ENCODE assay signal across 7 mouse cellular contexts in genomic region chr16:91045511-91045910, GRCm38 (mm10). TPM values are rescaled to one million over a fixed set of nuclear protein-coding genes. Genes with fewer than 3 reads are reported as not detected.
A peak's percentile ranks its signal among the peaks of the same experiment; 100 is the strongest.
DNase-seq lines count a peak whose midpoint lies in the region; TF ChIP-seq lines count a peak whose summit lies in the region.

No protein-coding gene starts in this region.

- H3K36me3 ChIP-seq in E14TG2a.4 (ENCODE audit: insufficient read depth, low read length) = peaks cover 16% of the 10 kb centered on the region

- TF ChIP-seq CTCF in E14TG2a.4 (conservative IDR thresholded peaks at IDR 0.05; ENCODE audit: low read length) = peak; percentile 73

- H3K9me3 ChIP-seq in E14TG2a.4 (ENCODE audit: low read length) = no peaks in the 10 kb centered on the region

- peak; percentile 74 for DNase-seq in B cell, adult 2 months
- peak; percentile 61 for DNase-seq in cerebellum, adult 11-12 months
- peak; percentile 11 to 14 for DNase-seq in gastrocnemius, adult 8-10 months (ENCODE audit: low spot score in 2 of 2)
- DNase-seq in kidney, postnatal 14 days = peak; percentile 41
- peak; percentile 66 for DNase-seq in lung, postnatal 10 days
- peak; percentile 51 for DNase-seq in spleen, adult 12 weeks (ENCODE audit: low spot score)

- no peaks in the 10 kb centered on the region for H3K27me3 ChIP-seq in E14TG2a.4 (ENCODE audit: insufficient read depth, low read length)

- peak overlapping the region; percentile 91; the same call in 1 of the 2 replicates for H3K4me3 ChIP-seq in E14TG2a.4 (replicated peaks; ENCODE audit: low read length)

- peaks cover 38% of the 10 kb centered on the region for H3K4me1 ChIP-seq in E14TG2a.4 (replicated peaks; ENCODE audit: low read depth, low read length)

RNA-seq across cellular contexts. Expression of gene Paxbp1, which starts 1.2 kb away (rescaled TPM):
- total RNA-seq in gastrocnemius, adult 8-10 months (2022) = 10 to 100 TPM in 1 of 4 experiments, 1 to 10 TPM in 3; 5.0 to 10.3 (median 6.2) TPM

RNA-seq across cellular contexts. Expression of gene Synj1, which starts 34.4 kb away (rescaled TPM):
- total RNA-seq in gastrocnemius, adult 8-10 months (2022) = 1 to 10 TPM; 6.8 to 9.8 (median 8.5) TPM

RNA-seq across cellular contexts. Expression of gene 4932438H23Rik, which starts 49.4 kb away (rescaled TPM):
- under 1 TPM in 3 of 4 experiments, not detected in 1; 0.19 to 0.39 (median 0.34) TPM for total RNA-seq in gastrocnemius, adult 8-10 months (2022)

Comparison
In these comparisons a context has a peak if more than half of its experiments do, and no peak if none do; other contexts are left out.
1. Peak in every context shown above with its lines: DNase-seq and H3K4me3 ChIP-seq.
2. DNase-seq: peak in every context shown above with its lines; median percentile 74 in B cell, adult 2 months; 66 in lung, postnatal 10 days; 61 in cerebellum, adult 11-12 months; 51 in spleen, adult 12 weeks; 41 in kidney, postnatal 14 days; 12 in gastrocnemius, adult 8-10 months.